Mouse (Mus musculus) intestine, embryonic 15.5 days (tissue): Measurements from ENCODE around the gene Foxn4. TPM values are rescaled to one million over a fixed set of nuclear protein-coding genes. Genes with fewer than 3 reads are reported as not detected.

Experiments used
- ATAC-seq: fragments of 200-750 bp; cut with Nextera tagmentation; 2 replicates; pipeline ENCODE4 v1.8.0; 2017; ENCODE audit warnings: moderate TSS enrichment, moderate library complexity
- H3K27ac ChIP-seq: fragments of 300-500 bp; sonication (generic); 2 replicates; pipeline ENCODE4 v1.5.1; 2015; ENCODE audit warnings: mild to moderate bottlenecking, inconsistent platforms
- H3K27me3 ChIP-seq: fragments of 300-500 bp; sonication (generic); replicated peaks from 2 replicates; pipeline ENCODE4 v1.6.1; 2015; ENCODE audit warnings: inconsistent platforms
- H3K36me3 ChIP-seq: fragments of 300-500 bp; sonication (generic); 2 replicates; pipeline ENCODE4 v1.6.1; 2015; ENCODE audit warnings: inconsistent platforms
- H3K4me1 ChIP-seq: fragments of 300-500 bp; sonication (generic); replicated peaks from 2 replicates; pipeline ENCODE4 v1.6.1; 2015; ENCODE audit warnings: inconsistent platforms
- H3K4me2 ChIP-seq: fragments of 300-500 bp; sonication (generic); replicated peaks from 2 replicates; pipeline ENCODE4 v1.6.1; 2015; ENCODE audit warnings: mild to moderate bottlenecking, inconsistent platforms
- H3K4me3 ChIP-seq: fragments of 300-500 bp; sonication (generic); replicated peaks from 2 replicates; pipeline ENCODE4 v1.5.1; 2015; ENCODE audit warnings: inconsistent platforms
- H3K9ac ChIP-seq: fragments of 300-500 bp; sonication (generic); 2 replicates; pipeline ENCODE4 v1.6.1; 2015; ENCODE audit warnings: inconsistent platforms
- H3K9me3 ChIP-seq: fragments of 300-500 bp; sonication (generic); 2 replicates; pipeline ENCODE4 v1.6.1; 2016; ENCODE audit warnings: inconsistent platforms
- WGBS: fragments of 180-500 bp; shearing (Covaris S2); methylation state at CpG from one replicate; pipeline ENCODE4 v1.1.7; 2015; 5-methylcytosine and 5-hydroxymethylcytosine counted together
- polyA plus RNA-seq: library from polyadenylated mRNA; unstranded; fragments of >200 nt; fragmentation: Nextera tagmentation; extraction: Ambion mirVana; gene quantifications from 2 replicates; pipeline ENCODE4 v1.2.1, GENCODE M21; 2015

Foxn4 gene
- polyA plus RNA-seq, 1 experiment from 2014 or later, result not detected

GRCm38 (mm10) chr5:114269499-114269898 lies 4.1 kb downstream of the Foxn4 start:
- no peak for ATAC-seq
- H3K4me2 ChIP-seq, result no peak overlapping the region
- no peak overlapping the region for H3K4me3 ChIP-seq
- no peaks in the 10 kb centered on the region for H3K36me3 ChIP-seq
- H3K9ac ChIP-seq, result no peak overlapping the region
- no peaks in the 10 kb centered on the region for H3K9me3 ChIP-seq
- 65% methylated on average over 7 of the region's 7 CpGs for WGBS
- H3K4me1 ChIP-seq, result peaks cover 15% of the 10 kb centered on the region
- peaks cover 52% of the 10 kb centered on the region for H3K27me3 ChIP-seq
- H3K27ac ChIP-seq, result no peak overlapping the region

GRCm38 (mm10) chr5:114268646-114269045 lies 5.0 kb downstream of the Foxn4 start:
- peaks cover 43% of the 10 kb centered on the region for H3K27me3 ChIP-seq
- no peak for ATAC-seq
- H3K36me3 ChIP-seq, result no peaks in the 10 kb centered on the region
- no peaks in the 10 kb centered on the region for H3K9me3 ChIP-seq
- H3K4me3 ChIP-seq, result no peak overlapping the region
- peaks cover 7% of the 10 kb centered on the region for H3K4me1 ChIP-seq
- H3K4me2 ChIP-seq, result no peak overlapping the region
- no peak overlapping the region for H3K9ac ChIP-seq
- no peak overlapping the region for H3K27ac ChIP-seq
- 29% methylated on average over 7 of the region's 7 CpGs for WGBS

GRCm38 (mm10) chr5:114264791-114265190 lies 8.8 kb downstream of the Foxn4 start:
- 0 out of 2 replicates have a peak, but pooled peaks cover 2% of the 10 kb centered on the region for H3K4me1 ChIP-seq
- peaks cover 7% of the 10 kb centered on the region; the same call in 1 of the 2 replicates for H3K27me3 ChIP-seq
- no peak overlapping the region for H3K4me3 ChIP-seq
- no peak overlapping the region for H3K4me2 ChIP-seq
- WGBS, result 85% methylated on average over 8 of the region's 8 CpGs
- no peak for ATAC-seq
- H3K9ac ChIP-seq, result no peak overlapping the region
- no peaks in the 10 kb centered on the region for H3K36me3 ChIP-seq
- no peak overlapping the region for H3K27ac ChIP-seq
- no peaks in the 10 kb centered on the region for H3K9me3 ChIP-seq

GRCm38 (mm10) chr5:114264030-114264459 lies 9.6 kb downstream of the Foxn4 start:
- H3K4me2 ChIP-seq, result no peak overlapping the region
- no peaks in the 10 kb centered on the region for H3K36me3 ChIP-seq
- no peak overlapping the region for H3K27ac ChIP-seq
- ATAC-seq, result no peak
- H3K4me3 ChIP-seq, result no peak overlapping the region
- H3K27me3 ChIP-seq, result peaks cover 4% of the 10 kb centered on the region; the same call in 1 of the 2 replicates
- H3K4me1 ChIP-seq, result 0 out of 2 replicates have a peak, but pooled peaks cover 2% of the 10 kb centered on the region
- WGBS, result 77% methylated on average over 8 of the region's 8 CpGs
- H3K9ac ChIP-seq, result no peak overlapping the region
- no peaks in the 10 kb centered on the region for H3K9me3 ChIP-seq

- no peak for ATAC-seq
Observed at GRCm38 (mm10) chr5:114261494-114261893, 12.1 kb downstream of the Foxn4 start.

GRCm38 (mm10) chr5:114259495-114259894 lies 14.1 kb downstream of the Foxn4 start:
- no peak overlapping the region for H3K4me3 ChIP-seq
- H3K36me3 ChIP-seq, result no peaks in the 10 kb centered on the region
- WGBS, result 68% methylated on average over 10 of the region's 10 CpGs
- no peaks in the 10 kb centered on the region for H3K4me1 ChIP-seq
- no peak overlapping the region for H3K4me2 ChIP-seq
- H3K27me3 ChIP-seq, result no peaks in the 10 kb centered on the region
- H3K9me3 ChIP-seq, result no peaks in the 10 kb centered on the region
- no peak for ATAC-seq
- no peak overlapping the region for H3K9ac ChIP-seq
- H3K27ac ChIP-seq, result no peak overlapping the region

More at GRCm38 (mm10) chr5:114261494-114261893, 12.1 kb downstream of the Foxn4 start:
- Histone ChIP-seq H3K4me1 (no peaks in the 10 kb centered on the region), H3K36me3 (no peaks in the 10 kb centered on the region), H3K9ac (no peak overlapping the region), H3K27ac (no peak overlapping the region), H3K27me3 (no peaks in the 10 kb centered on the region), H3K9me3 (no peaks in the 10 kb centered on the region), H3K4me3 (no peak overlapping the region), H3K4me2 (no peak overlapping the region)

GRCm38 (mm10) chr5:114248174-114248589 lies 25.4 kb downstream of the Foxn4 start:
- Histone ChIP-seq H3K4me1 (0 out of 2 replicates have a peak, but pooled peaks cover 2% of the 10 kb centered on the region), H3K4me3 (no peak overlapping the region), H3K9me3 (no peaks in the 10 kb centered on the region), H3K27ac (no peak overlapping the region), H3K27me3 (no peaks in the 10 kb centered on the region), H3K4me2 (peak overlapping the region; percentile 39), H3K9ac (no peak overlapping the region), H3K36me3 (no peaks in the 10 kb centered on the region)
- 19% methylated on average over 14 of the region's 14 CpGs for WGBS
- peak; percentile 66 for ATAC-seq

GRCm38 (mm10) chr5:114246465-114246864 lies 27.1 kb downstream of the Foxn4 start:
- H3K9me3 ChIP-seq, result no peaks in the 10 kb centered on the region
- H3K36me3 ChIP-seq, result no peaks in the 10 kb centered on the region
- H3K27ac ChIP-seq, result no peak overlapping the region
- H3K27me3 ChIP-seq, result no peaks in the 10 kb centered on the region
- H3K9ac ChIP-seq, result no peak overlapping the region
- ATAC-seq, result no peak
- 0 out of 2 replicates have a peak, but pooled peaks cover 2% of the 10 kb centered on the region for H3K4me1 ChIP-seq
- no peak overlapping the region for H3K4me3 ChIP-seq
- no peak overlapping the region for H3K4me2 ChIP-seq
- WGBS, result 82% methylated on average over 7 of the region's 7 CpGs

GRCm38 (mm10) chr5:114239737-114240136 lies 33.9 kb downstream of the Foxn4 start:
- ATAC-seq, result no peak
- 40% methylated on average over 14 of the region's 14 CpGs for WGBS
- Histone ChIP-seq H3K4me3 (no peak overlapping the region), H3K27me3 (no peaks in the 10 kb centered on the region), H3K9ac (no peak overlapping the region), H3K4me2 (no peak overlapping the region), H3K9me3 (no peaks in the 10 kb centered on the region), H3K27ac (no peak overlapping the region), H3K4me1 (no peaks in the 10 kb centered on the region), H3K36me3 (no peaks in the 10 kb centered on the region)

GRCm38 (mm10) chr5:114238924-114239323 lies 34.7 kb downstream of the Foxn4 start:
- 29% methylated on average over 7 of the region's 7 CpGs for WGBS
- ATAC-seq, result no peak
- H3K36me3 ChIP-seq, result no peaks in the 10 kb centered on the region
- H3K4me3 ChIP-seq, result no peak overlapping the region
- H3K4me1 ChIP-seq, result no peaks in the 10 kb centered on the region
- no peak overlapping the region; the same call in 1 of the 2 replicates for H3K4me2 ChIP-seq
- H3K9ac ChIP-seq, result no peak overlapping the region
- H3K9me3 ChIP-seq, result no peaks in the 10 kb centered on the region
- no peak overlapping the region for H3K27ac ChIP-seq
- H3K27me3 ChIP-seq, result no peaks in the 10 kb centered on the region

- Histone ChIP-seq H3K36me3 (0 out of 2 replicates have a peak, but pooled peaks cover 4% of the 10 kb centered on the region), H3K4me3 (no peak overlapping the region), H3K9me3 (no peaks in the 10 kb centered on the region; the same call in 1 of the 2 replicates), H3K27ac (no peak overlapping the region), H3K9ac (no peak overlapping the region), H3K27me3 (no peaks in the 10 kb centered on the region), H3K4me1 (no peaks in the 10 kb centered on the region), H3K4me2 (no peak overlapping the region)
- no peak for ATAC-seq
- WGBS, result 69% methylated on average over 5 of the region's 5 CpGs
Observed at GRCm38 (mm10) chr5:114228901-114229300, 44.7 kb downstream of the Foxn4 start.

- WGBS, result 91% methylated on average over 7 of the region's 7 CpGs
- Histone ChIP-seq H3K9me3 (no peaks in the 10 kb centered on the region; the same call in 1 of the 2 replicates), H3K9ac (no peak overlapping the region), H3K27ac (no peak overlapping the region), H3K36me3 (0 out of 2 replicates have a peak, but pooled peaks cover 4% of the 10 kb centered on the region), H3K4me3 (no peak overlapping the region), H3K4me1 (no peaks in the 10 kb centered on the region), H3K4me2 (no peak overlapping the region), H3K27me3 (no peaks in the 10 kb centered on the region)
- ATAC-seq, result no peak
Observed at GRCm38 (mm10) chr5:114226051-114226450, 47.6 kb downstream of the Foxn4 start.

GRCm38 (mm10) chr5:114218771-114219170 lies 54.8 kb downstream of the Foxn4 start:
- Histone ChIP-seq H3K27me3 (no peaks in the 10 kb centered on the region), H3K4me2 (no peak overlapping the region), H3K9me3 (no peaks in the 10 kb centered on the region), H3K27ac (no peak overlapping the region), H3K36me3 (no peaks in the 10 kb centered on the region), H3K4me1 (no peaks in the 10 kb centered on the region), H3K9ac (no peak overlapping the region), H3K4me3 (no peak overlapping the region)
- WGBS, result 83% methylated on average over 14 of the region's 14 CpGs
- ATAC-seq, result no peak
